Mouse (Mus musculus): ENCODE measurements around the gene Rai2.

DNA sequence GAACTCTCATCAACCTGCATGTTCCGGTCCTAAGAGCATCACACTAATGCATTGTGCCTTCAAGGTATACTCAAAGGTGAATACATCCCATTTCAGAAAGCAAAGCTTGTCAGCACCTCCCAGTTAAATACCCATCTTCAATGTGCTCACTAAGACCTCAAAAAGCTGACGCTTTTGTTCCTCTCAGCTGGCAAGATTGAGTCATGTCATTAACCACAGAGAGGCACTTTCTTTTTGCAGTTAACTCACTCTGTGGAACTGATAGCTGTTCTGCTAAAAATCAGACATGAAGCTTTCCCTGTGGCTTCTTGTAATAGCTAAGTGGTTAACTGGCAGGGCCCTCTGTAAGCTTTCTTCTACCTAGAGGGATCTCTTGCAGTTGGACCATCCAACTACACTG is 36.6 kb downstream of the Rai2 start:
- no peak for TF ChIP-seq CTCF (IDR thresholded peaks at IDR 0.05; ENCODE audit: low read depth)
- TF ChIP-seq EP300 (IDR thresholded peaks at IDR 0.05; ENCODE audit: low read depth): no peak

All from liver, embryonic 14.5 days (tissue).